Comparison of ENCODE assay signal across 13 mouse cellular contexts in the genomic region with DNA sequence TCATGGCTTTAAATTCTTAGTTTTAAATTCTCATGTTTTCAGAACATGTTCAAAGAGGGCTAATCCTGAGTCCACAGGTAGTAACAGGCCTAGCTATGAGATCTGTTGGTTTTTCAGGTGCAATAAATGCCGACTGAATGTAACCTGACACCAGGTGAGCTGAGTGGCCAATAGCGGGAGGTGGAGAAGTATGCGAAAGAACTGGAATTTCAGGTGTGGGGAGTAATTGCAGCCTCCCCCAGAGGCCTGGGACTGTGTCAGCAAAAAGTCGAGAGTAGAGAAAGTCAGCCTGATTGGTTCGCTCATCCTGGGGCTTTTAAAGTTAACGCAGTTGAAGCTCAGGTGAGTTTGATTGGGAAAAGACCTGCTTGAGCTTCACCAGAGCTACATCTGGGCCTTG. TPM values are rescaled to one million over a fixed set of nuclear protein-coding genes. Genes with fewer than 3 reads are reported as not detected.
DNase-seq lines count a peak whose midpoint lies in the region; ATAC-seq lines count a peak whose summit lies in the region.
"Had no signal": no experiment of that assay in that cellular context is flagged by ENCODE, and none has a peak within 500 bp of the region (broad histone marks: within the 10 kb centered on the region; RNA-seq: fewer than 3 reads in every experiment).

No protein-coding gene starts in this region.

- H3K9ac ChIP-seq in limb, embryonic 13.5 days: no peak overlapping the region
- H3K9ac ChIP-seq in embryonic facial prominence, embryonic 15.5 days: no peak overlapping the region
- H3K9ac ChIP-seq in kidney, embryonic 16.5 days (replicated peaks; ENCODE audit: low read length): no peak overlapping the region
- H3K9ac ChIP-seq: limb, embryonic 12.5 days had no signal

- 32% methylated on average over 6 of the region's 6 CpGs for WGBS in limb, embryonic 13.5 days
- WGBS in limb, embryonic 10.5 days: 46% methylated on average over 6 of the region's 6 CpGs
- WGBS in embryonic facial prominence, embryonic 15.5 days: 44% methylated on average over 6 of the region's 6 CpGs
- 39% methylated on average over 6 of the region's 6 CpGs for WGBS in kidney, embryonic 16.5 days

- intact Hi-C loops in heart, postnatal 25 days (cut with DNase I): no loop called here

- no peak overlapping the region for H3K4me2 ChIP-seq in limb, embryonic 13.5 days (replicated peaks)
- H3K4me2 ChIP-seq in embryonic facial prominence, embryonic 15.5 days (replicated peaks): 0 out of 2 replicates have a peak overlapping the region, but pooled peaks have one; percentile 4
- no peak overlapping the region for H3K4me2 ChIP-seq in kidney, embryonic 16.5 days (replicated peaks; ENCODE audit: low read depth, low read length)
- H3K4me2 ChIP-seq: limb, embryonic 12.5 days had no signal

- H3K9me3 ChIP-seq in limb, embryonic 13.5 days: no peaks in the 10 kb centered on the region
- H3K9me3 ChIP-seq in limb, embryonic 10.5 days (replicated peaks): no peaks in the 10 kb centered on the region
- no peaks in the 10 kb centered on the region for H3K9me3 ChIP-seq in embryonic facial prominence, embryonic 15.5 days (replicated peaks)
- no peaks in the 10 kb centered on the region for H3K9me3 ChIP-seq in kidney, embryonic 16.5 days (ENCODE audit: low read length)
- H3K9me3 ChIP-seq: heart, embryonic 10.5 days; limb, embryonic 12.5 days had no signal

- H3K4me1 ChIP-seq in limb, embryonic 13.5 days: peaks cover 3% of the 10 kb centered on the region; the same call in 1 of the 2 replicates
- no peaks in the 10 kb centered on the region for H3K4me1 ChIP-seq in limb, embryonic 10.5 days
- peaks cover 4% of the 10 kb centered on the region; the same call in 1 of the 2 replicates for H3K4me1 ChIP-seq in embryonic facial prominence, embryonic 15.5 days
- 0 out of 2 replicates have a peak, but pooled peaks cover 7% of the 10 kb centered on the region for H3K4me1 ChIP-seq in kidney, embryonic 16.5 days (ENCODE audit: insufficient read depth, low read length)

- no peak for DNase-seq in limb, embryonic 10.5 days (ENCODE audit: low spot score)
- peak; percentile 83 for DNase-seq in lung, postnatal 36 days
- DNase-seq in thymus, postnatal 25 days: no peak
- DNase-seq in heart, postnatal 25 days (ENCODE audit: low spot score): no peak
- DNase-seq in heart, adult 18-20 months: no peak
- DNase-seq: adrenal gland, postnatal 14 days; cerebellum, adult 18-20 months had no signal

- H3K36me3 ChIP-seq in limb, embryonic 13.5 days: no peaks in the 10 kb centered on the region
- H3K36me3 ChIP-seq in limb, embryonic 10.5 days: no peaks in the 10 kb centered on the region
- H3K36me3 ChIP-seq in embryonic facial prominence, embryonic 15.5 days: no peaks in the 10 kb centered on the region
- no peaks in the 10 kb centered on the region for H3K36me3 ChIP-seq in kidney, embryonic 16.5 days (ENCODE audit: insufficient read depth, low read length)
- H3K36me3 ChIP-seq: heart, embryonic 10.5 days; limb, embryonic 12.5 days had no signal

- peak; percentile 57 for ATAC-seq in limb, embryonic 13.5 days (ENCODE audit: low FRiP score, low read depth)
- peak; percentile 82 for ATAC-seq in embryonic facial prominence, embryonic 15.5 days (ENCODE audit: insufficient number of reproducible peaks, low FRiP score, low TSS enrichment, low read depth)
- ATAC-seq in kidney, embryonic 16.5 days (ENCODE audit: low FRiP score, low TSS enrichment): peak; percentile 96
- ATAC-seq: hindbrain, embryonic 16.5 days had no signal

- no peak overlapping the region for H3K4me3 ChIP-seq in limb, embryonic 13.5 days
- no peak overlapping the region for H3K4me3 ChIP-seq in limb, embryonic 10.5 days
- H3K4me3 ChIP-seq in embryonic facial prominence, embryonic 15.5 days (replicated peaks): no peak overlapping the region
- H3K4me3 ChIP-seq in kidney, embryonic 16.5 days (ENCODE audit: low read length): no peak overlapping the region
- H3K4me3 ChIP-seq: heart, embryonic 10.5 days; limb, embryonic 12.5 days had no signal

- no peak overlapping the region for H3K27ac ChIP-seq in limb, embryonic 13.5 days
- H3K27ac ChIP-seq in limb, embryonic 10.5 days: no peak overlapping the region
- H3K27ac ChIP-seq in embryonic facial prominence, embryonic 15.5 days (replicated peaks): peak overlapping the region; percentile 83
- H3K27ac ChIP-seq in kidney, embryonic 16.5 days (ENCODE audit: low read length): peak overlapping the region; percentile 46; the same call in 1 of the 2 replicates
- H3K27ac ChIP-seq: heart, embryonic 10.5 days had no signal

- no peaks in the 10 kb centered on the region for H3K27me3 ChIP-seq in limb, embryonic 13.5 days
- no peaks in the 10 kb centered on the region for H3K27me3 ChIP-seq in limb, embryonic 10.5 days (ENCODE audit: low read depth, poor library complexity, severe bottlenecking)
- no peaks in the 10 kb centered on the region for H3K27me3 ChIP-seq in embryonic facial prominence, embryonic 15.5 days
- H3K27me3 ChIP-seq in kidney, embryonic 16.5 days (ENCODE audit: insufficient read depth, low read length): no peaks in the 10 kb centered on the region
- H3K27me3 ChIP-seq: limb, embryonic 12.5 days had no signal

RNA-seq across cellular contexts. Expression of a gene that starts 46.4 kb away (rescaled TPM):
- 48.5 and 49.5 TPM in 2 replicates for polyA plus RNA-seq in limb, embryonic 13.5 days (2015; fragmentation: Nextera tagmentation; extraction: Ambion mirVana)
- polyA plus RNA-seq in limb, embryonic 10.5 days (2016; fragmentation: Nextera tagmentation; extraction: Ambion mirVana): 39.2 and 41.0 TPM in 2 replicates
- 44.2 and 45.2 TPM in 2 replicates for polyA plus RNA-seq in embryonic facial prominence, embryonic 15.5 days (2015; fragmentation: Nextera tagmentation; extraction: Ambion mirVana)
- 37.0 and 39.1 TPM in 2 replicates for polyA plus RNA-seq in kidney, embryonic 16.5 days (2015; fragmentation: Nextera tagmentation; extraction: Ambion mirVana)
- 10 to 100 TPM; 18.8 to 21.6 TPM for total RNA-seq in heart, postnatal 25 days (2021)
- total RNA-seq in heart, adult 18-20 months (2021): 10 to 100 TPM; 20.5 to 21.7 TPM

RNA-seq across cellular contexts. Expression of a gene that starts 46.7 kb away (rescaled TPM):
- 9.2 and 9.9 TPM in 2 replicates for polyA plus RNA-seq in limb, embryonic 13.5 days (2015; fragmentation: Nextera tagmentation; extraction: Ambion mirVana)
- polyA plus RNA-seq in limb, embryonic 10.5 days (2016; fragmentation: Nextera tagmentation; extraction: Ambion mirVana): 3.6 and 5.8 TPM in 2 replicates
- polyA plus RNA-seq in embryonic facial prominence, embryonic 15.5 days (2015; fragmentation: Nextera tagmentation; extraction: Ambion mirVana): 16.4 and 18.5 TPM in 2 replicates
- 10.2 and 10.3 TPM in 2 replicates for polyA plus RNA-seq in kidney, embryonic 16.5 days (2015; fragmentation: Nextera tagmentation; extraction: Ambion mirVana)
- total RNA-seq in heart, postnatal 25 days (2021): 10 to 100 TPM; 15.2 to 17.0 TPM
- 10 to 100 TPM; 12.4 to 15.0 TPM for total RNA-seq in heart, adult 18-20 months (2021)

RNA-seq across cellular contexts. Expression of a gene that starts 59.8 kb away (rescaled TPM):
- polyA plus RNA-seq in limb, embryonic 13.5 days (2015; fragmentation: Nextera tagmentation; extraction: Ambion mirVana): 139 and 148 TPM in 2 replicates
- 147 and 148 TPM in 2 replicates for polyA plus RNA-seq in limb, embryonic 10.5 days (2016; fragmentation: Nextera tagmentation; extraction: Ambion mirVana)
- 112 and 118 TPM in 2 replicates for polyA plus RNA-seq in embryonic facial prominence, embryonic 15.5 days (2015; fragmentation: Nextera tagmentation; extraction: Ambion mirVana)
- polyA plus RNA-seq in kidney, embryonic 16.5 days (2015; fragmentation: Nextera tagmentation; extraction: Ambion mirVana): 114 and 118 TPM in 2 replicates
- total RNA-seq in heart, postnatal 25 days (2021): 10 to 100 TPM; 65.5 to 75.5 TPM
- total RNA-seq in heart, adult 18-20 months (2021): 10 to 100 TPM; 68.8 TPM

Comparison
In these comparisons a context has a peak if more than half of its experiments do, and no peak if none do; other contexts are left out.
1. H3K27ac ChIP-seq: peak in embryonic facial prominence, embryonic 15.5 days (single experiment) and kidney, embryonic 16.5 days (single experiment); none in limb, embryonic 13.5 days (single experiment) and limb, embryonic 10.5 days (single experiment).
2. Peak in every context shown above with its lines, with median percentiles within 50 percentile points of each other: ATAC-seq.